Mouse (Mus musculus) adrenal gland, postnatal 4 days (tissue): ENCODE measurements around the gene Tram2. TPM values are rescaled to one million over a fixed set of nuclear protein-coding genes. Genes with fewer than 3 reads are reported as not detected.

ENCODE experiments used
- DNase-seq, 2 experiments: peaks; one replicate each; pipeline ENCODE4 v3.0.0; 2021 to 2022; ENCODE audit warnings: low spot score in 2 of 2, mixed read lengths in 2 of 2
- total RNA-seq, 2 experiments: library from RNA; stranded (reverse); gene quantifications; 2 replicates each; pipeline ENCODE4 v1.2.3; 2021

The Tram2 gene
- total RNA-seq, 2 experiments from 2014 or later: 12.2 to 14.2 TPM

- DNase-seq: no peak
Measured at GRCm38 (mm10) chr1:21026534-21026933, 52.5 kb downstream of the Tram2 start.

GRCm38 (mm10) chr1:21025203-21025602 is 53.8 kb downstream of the Tram2 start:
- no peak for DNase-seq

GRCm38 (mm10) chr1:21023101-21023500 is 55.9 kb downstream of the Tram2 start:
- DNase-seq: no peak

- peak; percentile 39 to 61 for DNase-seq
Measured at GRCm38 (mm10) chr1:21014463-21014862, 64.6 kb downstream of the Tram2 start.

- DNase-seq: no peak
Measured at GRCm38 (mm10) chr1:21010282-21010800, 68.7 kb downstream of the Tram2 start.

GRCm38 (mm10) chr1:21008891-21009290 is 70.1 kb downstream of the Tram2 start:
- no peak for DNase-seq

- DNase-seq: no peak
Measured at GRCm38 (mm10) chr1:21007941-21008701, 70.9 kb downstream of the Tram2 start.

- no peak for DNase-seq
Measured at GRCm38 (mm10) chr1:21006775-21007174, 72.3 kb downstream of the Tram2 start.

GRCm38 (mm10) chr1:21004596-21004995 is 74.4 kb downstream of the Tram2 start:
- DNase-seq: no peak

GRCm38 (mm10) chr1:21002246-21003142 is 76.5 kb downstream of the Tram2 start:
- no peak for DNase-seq

GRCm38 (mm10) chr1:20997881-20998389 is 81.1 kb downstream of the Tram2 start:
- no peak for DNase-seq

GRCm38 (mm10) chr1:20997328-20997689 is 81.7 kb downstream of the Tram2 start:
- DNase-seq: no peak

- DNase-seq: no peak
Measured at GRCm38 (mm10) chr1:20996603-20997327, 82.3 kb downstream of the Tram2 start.

GRCm38 (mm10) chr1:20995331-20995986 is 83.6 kb downstream of the Tram2 start:
- DNase-seq: no peak

- DNase-seq: no peak
Measured at GRCm38 (mm10) chr1:20994338-20994737, 84.7 kb downstream of the Tram2 start.

GRCm38 (mm10) chr1:20993690-20994089 is 85.3 kb downstream of the Tram2 start:
- no peak for DNase-seq

GRCm38 (mm10) chr1:20989461-20990083 is 89.5 kb downstream of the Tram2 start:
- DNase-seq: no peak

GRCm38 (mm10) chr1:20986378-20987056 is 92.5 kb downstream of the Tram2 start:
- no peak for DNase-seq

- no peak for DNase-seq
Measured at GRCm38 (mm10) chr1:20984582-20984981, 94.4 kb downstream of the Tram2 start.

- DNase-seq: no peak
Measured at GRCm38 (mm10) chr1:20984103-20984502, 94.9 kb downstream of the Tram2 start.
